Mouse (Mus musculus): ENCODE measurements around the gene Prpf4. TPM values are rescaled to one million over a fixed set of nuclear protein-coding genes. Genes with fewer than 3 reads are reported as not detected.
A peak's percentile ranks its signal among the peaks of the same experiment; 100 is the strongest.

The Prpf4 gene
- polyA plus RNA-seq, 1 experiment from 2014 or later: 6.9 TPM

GRCm38 (mm10) chr4:62393459-62393858 is 15.1 kb upstream of the Prpf4 start:
- ATAC-seq: peak; percentile 45
- no peaks in the 10 kb centered on the region for H3K9me3 ChIP-seq (ENCODE audit: control insufficient read depth)
- no peak overlapping the region for H3K4me2 ChIP-seq (replicated peaks; ENCODE audit: low read depth)
- H3K9ac ChIP-seq (ENCODE audit: low read depth, low read length): no peak overlapping the region
- H3K27ac ChIP-seq (ENCODE audit: low read depth, low read length): no peak overlapping the region
- H3K4me1 ChIP-seq (replicated peaks; ENCODE audit: control insufficient read depth, insufficient read depth, low read length): no peaks in the 10 kb centered on the region; the same call in 1 of the 2 replicates
- TF ChIP-seq CTCF (IDR thresholded peaks at IDR 0.05; ENCODE audit: low read depth): no peak
- WGBS: 45% methylated on average over 6 of the region's 6 CpGs
- H3K27me3 ChIP-seq (replicated peaks; ENCODE audit: control insufficient read depth, insufficient read depth, low read length): no peaks in the 10 kb centered on the region
- peaks cover 33% of the 10 kb centered on the region for H3K36me3 ChIP-seq (ENCODE audit: control insufficient read depth, insufficient read depth)
- H3K4me3 ChIP-seq (ENCODE audit: low read depth, low read length): no peak overlapping the region

GRCm38 (mm10) chr4:62395806-62396205 is 12.8 kb upstream of the Prpf4 start:
- WGBS: 75% methylated on average over 1 of the region's 1 CpGs
- H3K4me1 ChIP-seq (replicated peaks; ENCODE audit: control insufficient read depth, insufficient read depth, low read length): no peaks in the 10 kb centered on the region
- no peak overlapping the region for H3K27ac ChIP-seq (ENCODE audit: low read depth, low read length)
- no peaks in the 10 kb centered on the region for H3K9me3 ChIP-seq (ENCODE audit: control insufficient read depth)
- TF ChIP-seq CTCF (IDR thresholded peaks at IDR 0.05; ENCODE audit: low read depth): no peak
- H3K4me3 ChIP-seq (ENCODE audit: low read depth, low read length): no peak overlapping the region
- H3K4me2 ChIP-seq (replicated peaks; ENCODE audit: low read depth): no peak overlapping the region
- no peak for ATAC-seq
- H3K27me3 ChIP-seq (replicated peaks; ENCODE audit: control insufficient read depth, insufficient read depth, low read length): no peaks in the 10 kb centered on the region
- H3K36me3 ChIP-seq (ENCODE audit: control insufficient read depth, insufficient read depth): peaks cover 52% of the 10 kb centered on the region
- no peak overlapping the region for H3K9ac ChIP-seq (ENCODE audit: low read depth, low read length)

DNA sequence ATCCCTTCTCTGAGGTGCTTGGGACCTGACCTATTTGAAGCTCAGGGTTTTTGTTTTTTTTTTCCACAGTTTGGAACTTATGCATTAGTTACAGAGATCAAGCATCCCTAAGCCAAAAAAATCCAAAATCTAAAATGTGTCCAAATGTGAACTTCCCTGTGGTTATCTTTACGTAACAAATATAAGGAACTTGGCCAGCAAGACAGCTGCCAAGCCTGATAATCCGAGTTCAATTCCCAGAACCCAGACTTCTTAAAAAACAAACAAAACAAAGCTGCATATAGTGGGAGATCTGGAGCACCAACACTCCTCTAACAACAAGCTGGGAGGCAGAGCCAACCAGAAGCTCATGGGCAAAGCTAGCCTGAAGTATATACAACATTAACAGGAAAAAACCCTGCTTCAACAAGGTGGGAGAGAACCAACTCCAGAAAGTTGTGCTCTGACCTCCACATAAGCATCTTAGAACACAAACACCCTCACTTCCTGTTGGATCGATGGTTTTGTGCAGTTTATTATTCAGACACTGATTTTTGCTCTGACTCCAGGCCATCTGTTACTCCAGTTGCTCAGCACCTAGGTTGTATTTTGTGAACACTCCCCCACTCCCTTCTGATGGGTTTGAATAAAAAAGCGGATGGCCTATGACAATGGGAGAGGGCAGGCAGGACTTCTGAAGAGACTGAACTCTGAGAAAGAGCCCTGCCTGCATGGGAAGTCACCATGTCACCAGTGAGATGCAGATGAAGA is 10.8 kb upstream of the Prpf4 start:
- ATAC-seq: no peak
- Histone ChIP-seq H3K9ac (ENCODE audit: low read depth, low read length) (no peak overlapping the region), H3K9me3 (ENCODE audit: control insufficient read depth) (no peaks in the 10 kb centered on the region), H3K27me3 (replicated peaks; ENCODE audit: control insufficient read depth, insufficient read depth, low read length) (no peaks in the 10 kb centered on the region), H3K36me3 (ENCODE audit: control insufficient read depth, insufficient read depth) (peaks cover 59% of the 10 kb centered on the region), H3K27ac (ENCODE audit: low read depth, low read length) (no peak overlapping the region), H3K4me3 (ENCODE audit: low read depth, low read length) (no peak overlapping the region), H3K4me1 (replicated peaks; ENCODE audit: control insufficient read depth, insufficient read depth, low read length) (no peaks in the 10 kb centered on the region), H3K4me2 (replicated peaks; ENCODE audit: low read depth) (no peak overlapping the region)
- no peak for TF ChIP-seq CTCF (IDR thresholded peaks at IDR 0.05; ENCODE audit: low read depth)
- 81% methylated on average over 4 of the region's 4 CpGs for WGBS

DNA sequence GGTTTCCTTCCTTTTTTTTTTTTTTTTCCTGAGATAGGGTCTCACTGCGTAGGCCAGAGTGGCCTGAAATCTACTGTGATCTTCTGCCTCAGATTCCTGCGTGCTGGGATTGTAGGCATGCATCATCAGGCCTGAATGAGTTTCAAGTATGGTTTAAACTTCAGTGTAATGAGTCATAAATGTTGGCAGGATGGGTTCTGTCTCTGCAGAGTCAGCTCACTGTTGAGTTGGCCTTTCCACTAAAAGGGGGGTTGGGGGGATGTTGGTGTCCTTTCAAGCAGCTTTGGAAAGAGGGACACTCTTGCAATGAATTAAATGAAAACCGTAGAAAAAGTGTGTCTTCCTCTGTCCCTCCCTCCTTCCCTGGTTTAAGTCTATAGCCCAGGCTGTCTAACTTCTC is 9.6 kb upstream of the Prpf4 start:
- WGBS: 78% methylated on average over 3 of the region's 3 CpGs
- no peak overlapping the region for H3K4me2 ChIP-seq (replicated peaks; ENCODE audit: low read depth)
- no peak overlapping the region for H3K27ac ChIP-seq (ENCODE audit: low read depth, low read length)
- no peaks in the 10 kb centered on the region for H3K9me3 ChIP-seq (ENCODE audit: control insufficient read depth)
- H3K9ac ChIP-seq (ENCODE audit: low read depth, low read length): no peak overlapping the region
- no peaks in the 10 kb centered on the region for H3K4me1 ChIP-seq (replicated peaks; ENCODE audit: control insufficient read depth, insufficient read depth, low read length)
- no peak overlapping the region for H3K4me3 ChIP-seq (ENCODE audit: low read depth, low read length)
- TF ChIP-seq CTCF (IDR thresholded peaks at IDR 0.05; ENCODE audit: low read depth): no peak
- peaks cover 55% of the 10 kb centered on the region for H3K36me3 ChIP-seq (ENCODE audit: control insufficient read depth, insufficient read depth)
- H3K27me3 ChIP-seq (replicated peaks; ENCODE audit: control insufficient read depth, insufficient read depth, low read length): no peaks in the 10 kb centered on the region
- no peak for ATAC-seq

- Histone ChIP-seq H3K27me3 (replicated peaks; ENCODE audit: control insufficient read depth, insufficient read depth, low read length) (no peaks in the 10 kb centered on the region), H3K9ac (ENCODE audit: low read depth, low read length) (no peak overlapping the region), H3K27ac (ENCODE audit: low read depth, low read length) (no peak overlapping the region), H3K36me3 (ENCODE audit: control insufficient read depth, insufficient read depth) (peaks cover 17% of the 10 kb centered on the region), H3K9me3 (ENCODE audit: control insufficient read depth) (no peaks in the 10 kb centered on the region), H3K4me1 (replicated peaks; ENCODE audit: control insufficient read depth, insufficient read depth, low read length) (no peaks in the 10 kb centered on the region), H3K4me3 (ENCODE audit: low read depth, low read length) (no peak overlapping the region), H3K4me2 (replicated peaks; ENCODE audit: low read depth) (no peak overlapping the region)
- 78% methylated on average over 4 of the region's 4 CpGs for WGBS
- no peak for TF ChIP-seq CTCF (IDR thresholded peaks at IDR 0.05; ENCODE audit: low read depth)
- no peak for ATAC-seq
Measured at GRCm38 (mm10) chr4:62406133-62406532, 2.5 kb upstream of the Prpf4 start.

DNA sequence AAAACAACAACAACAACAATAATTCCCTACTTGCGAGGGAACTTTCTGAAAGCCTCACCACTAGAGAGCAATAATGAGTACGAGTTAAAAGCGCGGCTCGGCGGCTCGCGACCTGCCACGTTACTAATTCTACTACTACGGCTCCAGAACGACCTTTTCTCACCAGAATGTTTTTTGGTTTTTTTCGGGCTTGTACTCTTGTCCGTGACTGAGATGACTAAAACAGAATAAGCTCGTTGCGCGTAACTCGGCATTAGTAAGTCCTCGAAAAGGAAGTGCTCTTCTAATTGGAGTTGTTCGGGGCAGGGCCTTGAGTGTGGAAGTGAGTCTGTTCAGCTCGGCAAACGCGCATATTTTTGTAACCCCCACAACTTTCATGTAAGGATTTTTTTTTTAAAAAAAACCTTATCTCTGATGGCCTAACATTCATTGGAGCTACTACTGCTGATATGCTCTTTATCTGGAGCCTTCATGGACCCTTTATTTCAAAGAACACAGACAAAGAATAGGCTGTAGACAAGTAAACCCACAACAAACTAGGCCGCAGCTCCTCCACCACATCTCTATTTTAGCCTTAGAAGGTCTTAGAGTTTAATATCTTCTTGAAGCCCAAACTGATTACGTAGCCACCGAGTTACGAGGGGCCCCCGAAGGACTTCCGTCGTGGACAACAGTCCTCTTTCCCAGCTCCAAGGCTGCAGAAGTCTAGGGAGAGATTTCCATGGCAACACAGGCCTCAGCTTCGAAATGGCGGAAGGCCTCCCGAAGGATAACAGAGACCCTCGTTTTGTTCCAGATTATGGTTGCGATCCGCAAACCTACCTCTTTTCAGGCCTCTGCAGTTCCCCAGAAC is 641 bp upstream of the Prpf4 start:
- H3K27ac ChIP-seq (ENCODE audit: low read depth, low read length): peak overlapping the region; percentile 84
- no peaks in the 10 kb centered on the region for H3K27me3 ChIP-seq (replicated peaks; ENCODE audit: control insufficient read depth, insufficient read depth, low read length)
- H3K4me2 ChIP-seq (replicated peaks; ENCODE audit: low read depth): peak overlapping the region; percentile 62
- peak overlapping the region; percentile 65 for H3K4me3 ChIP-seq (ENCODE audit: low read depth, low read length)
- peaks cover 16% of the 10 kb centered on the region for H3K36me3 ChIP-seq (ENCODE audit: control insufficient read depth, insufficient read depth)
- ATAC-seq: peak; percentile 41
- H3K9me3 ChIP-seq (ENCODE audit: control insufficient read depth): no peaks in the 10 kb centered on the region
- TF ChIP-seq CTCF (IDR thresholded peaks at IDR 0.05; ENCODE audit: low read depth): peak; percentile 78
- no peaks in the 10 kb centered on the region for H3K4me1 ChIP-seq (replicated peaks; ENCODE audit: control insufficient read depth, insufficient read depth, low read length)
- peak overlapping the region; percentile 72 for H3K9ac ChIP-seq (ENCODE audit: low read depth, low read length)
- under 1% methylated on average over 35 of the region's 35 CpGs for WGBS

Measured in intestine, postnatal 0 days (tissue).